Mouse (Mus musculus): ENCODE results near the gene Arhgef15. TPM values are rescaled to one million over a fixed set of nuclear protein-coding genes. Genes with fewer than 3 reads are reported as not detected.
"Not testable (repeated sequence)": the region's sequence is repeated elsewhere in the genome, so short reads cannot be mapped to it uniquely, and the experiment has no call there.

Gene Arhgef15
- polyA plus RNA-seq, 1 experiment from 2014 or later = 8.1 TPM

GRCm38 (mm10) chr11:68940516-68940915 is 16.8 kb downstream of the Arhgef15 start:
- Histone ChIP-seq H3K4me3 (replicated peaks) (peak overlapping the region; percentile 50), H3K4me1 (replicated peaks) (no peaks in the 10 kb centered on the region), H3K27me3 (replicated peaks) (no peaks in the 10 kb centered on the region), H3K4me2 (replicated peaks) (peak overlapping the region; percentile 60), H3K9me3 (no peaks in the 10 kb centered on the region), H3K36me3 (no peaks in the 10 kb centered on the region), H3K27ac (no peak overlapping the region), H3K9ac (peak overlapping the region; percentile 60)
- 52% methylated on average over 4 of the region's 4 CpGs for WGBS
- ATAC-seq = no peak

DNA sequence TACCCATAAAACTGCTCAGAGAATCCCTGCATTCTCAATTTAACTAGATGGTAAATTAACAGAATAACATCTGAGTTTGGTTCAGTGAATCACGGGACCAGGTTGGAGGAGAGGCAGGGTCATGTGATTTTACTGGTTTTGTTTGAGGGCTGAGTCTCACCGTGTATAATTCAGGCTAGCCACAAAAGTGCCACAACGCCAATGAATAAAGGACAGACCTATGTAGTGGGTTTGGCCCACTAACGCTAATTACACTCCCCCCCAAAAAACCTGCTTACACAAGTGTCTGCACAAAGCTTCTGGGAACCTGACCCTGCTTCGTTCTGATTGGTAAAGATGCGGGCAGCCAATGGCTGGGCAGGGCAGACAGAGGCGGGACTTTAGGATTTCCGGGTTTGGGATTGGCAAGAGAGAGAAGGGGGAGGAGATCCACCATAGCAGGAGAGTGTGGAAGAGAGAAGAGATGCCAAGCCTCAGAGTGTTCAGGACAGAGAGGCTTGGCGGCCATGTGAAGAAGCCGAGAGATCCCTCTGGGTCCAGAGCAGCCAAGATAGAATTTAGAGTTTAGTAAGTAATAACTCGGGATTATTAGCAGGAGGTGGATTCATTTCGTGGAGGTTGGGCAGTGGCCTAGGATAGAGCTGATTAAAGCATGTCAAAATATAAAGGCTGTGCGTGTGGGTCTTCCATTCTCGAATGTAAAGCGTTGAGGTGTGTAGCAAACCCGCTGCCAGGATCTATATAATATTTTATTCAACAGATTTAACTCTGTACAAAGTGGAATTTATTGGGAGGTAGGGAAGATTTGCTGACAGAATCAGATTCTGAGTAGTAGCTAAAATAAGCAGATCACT is 17.6 kb downstream of the Arhgef15 start:
- H3K4me2 ChIP-seq (replicated peaks) = peak overlapping the region; percentile 60
- no peaks in the 10 kb centered on the region for H3K9me3 ChIP-seq
- peak overlapping the region; percentile 50 for H3K4me3 ChIP-seq (replicated peaks)
- H3K9ac ChIP-seq = peak overlapping the region; percentile 60
- WGBS = 1% methylated on average over 16 of the region's 16 CpGs
- H3K27ac ChIP-seq = peak overlapping the region; percentile 36; the same call in 1 of the 2 replicates
- H3K4me1 ChIP-seq (replicated peaks) = no peaks in the 10 kb centered on the region
- peak; percentile 100 for ATAC-seq
- H3K27me3 ChIP-seq (replicated peaks) = no peaks in the 10 kb centered on the region
- no peaks in the 10 kb centered on the region for H3K36me3 ChIP-seq

DNA sequence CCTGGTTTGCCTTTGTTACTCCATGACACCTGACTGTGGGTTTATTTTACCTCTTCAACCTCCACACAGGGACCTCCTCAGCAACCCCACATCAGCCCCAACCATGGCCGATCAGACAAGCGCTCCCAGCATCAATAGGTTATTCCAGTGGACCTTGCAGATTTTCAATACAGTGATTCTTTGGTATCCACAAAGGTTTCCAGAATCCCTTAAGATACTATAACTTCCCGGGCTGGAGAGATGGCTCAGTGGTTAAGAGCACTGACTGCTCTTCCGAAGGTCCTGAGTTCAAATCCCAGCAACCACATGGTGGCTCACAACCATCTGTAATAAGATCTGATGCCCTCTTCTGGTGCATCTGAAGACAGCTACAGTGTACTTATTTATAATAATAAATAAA is 20.3 kb downstream of the Arhgef15 start:
- not testable (repeated sequence) for H3K4me2 ChIP-seq (replicated peaks); H3K9me3 ChIP-seq; H3K4me1 ChIP-seq (replicated peaks); H3K36me3 ChIP-seq; ATAC-seq; H3K27ac ChIP-seq; H3K4me3 ChIP-seq (replicated peaks); H3K9ac ChIP-seq; H3K27me3 ChIP-seq (replicated peaks)
- WGBS = 84% methylated on average over 4 of the region's 4 CpGs

DNA sequence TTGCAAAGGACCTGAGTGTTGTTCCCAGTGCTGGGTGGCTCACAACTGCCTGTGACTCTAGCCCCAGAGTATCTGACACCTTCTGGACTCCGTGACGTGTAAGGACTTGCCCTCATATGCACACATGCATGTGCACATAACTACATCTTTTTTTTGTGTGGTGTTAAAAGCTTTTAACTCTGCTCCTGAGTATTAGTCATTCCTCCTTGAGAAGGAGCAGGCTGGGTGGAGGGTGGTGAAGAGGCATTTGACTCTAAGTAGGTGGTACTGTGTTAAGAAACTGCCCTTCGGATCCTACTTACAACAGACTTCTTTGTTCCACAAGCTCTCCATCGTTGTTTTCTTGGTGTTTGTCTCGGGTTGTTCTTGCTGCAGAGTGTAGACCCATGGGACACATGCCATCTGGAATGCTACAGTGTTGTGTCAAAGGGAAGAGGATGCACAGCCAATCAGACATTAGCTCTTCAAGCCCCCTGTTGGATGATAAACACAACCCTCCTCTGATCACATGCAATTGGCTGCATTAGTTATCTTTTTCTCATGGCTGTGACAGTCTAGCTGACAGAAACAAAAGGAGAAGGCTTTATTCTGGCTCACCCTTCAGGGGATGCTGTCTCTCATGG is 23.3 kb downstream of the Arhgef15 start:
- H3K4me2 ChIP-seq (replicated peaks) = no peak overlapping the region
- no peaks in the 10 kb centered on the region for H3K27me3 ChIP-seq (replicated peaks)
- no peaks in the 10 kb centered on the region for H3K36me3 ChIP-seq
- no peaks in the 10 kb centered on the region; the same call in 1 of the 2 replicates for H3K4me1 ChIP-seq (replicated peaks)
- no peak overlapping the region for H3K9ac ChIP-seq
- no peak overlapping the region for H3K4me3 ChIP-seq (replicated peaks)
- WGBS = 66% methylated on average over 5 of the region's 5 CpGs
- H3K9me3 ChIP-seq = no peaks in the 10 kb centered on the region
- no peak for ATAC-seq
- H3K27ac ChIP-seq = no peak overlapping the region

- no peak overlapping the region for H3K4me3 ChIP-seq (replicated peaks)
- ATAC-seq = no peak
- no peaks in the 10 kb centered on the region for H3K27me3 ChIP-seq (replicated peaks)
- H3K4me2 ChIP-seq (replicated peaks) = no peak overlapping the region
- no peaks in the 10 kb centered on the region; the same call in 1 of the 2 replicates for H3K4me1 ChIP-seq (replicated peaks)
- H3K9ac ChIP-seq = no peak overlapping the region
- no peaks in the 10 kb centered on the region for H3K36me3 ChIP-seq
- WGBS = 21% methylated on average over 6 of the region's 6 CpGs
- no peak overlapping the region for H3K27ac ChIP-seq
- H3K9me3 ChIP-seq = no peaks in the 10 kb centered on the region
These were observed 27.3 kb downstream of the Arhgef15 start for GRCm38 (mm10) chr11:68929947-68930346.

DNA sequence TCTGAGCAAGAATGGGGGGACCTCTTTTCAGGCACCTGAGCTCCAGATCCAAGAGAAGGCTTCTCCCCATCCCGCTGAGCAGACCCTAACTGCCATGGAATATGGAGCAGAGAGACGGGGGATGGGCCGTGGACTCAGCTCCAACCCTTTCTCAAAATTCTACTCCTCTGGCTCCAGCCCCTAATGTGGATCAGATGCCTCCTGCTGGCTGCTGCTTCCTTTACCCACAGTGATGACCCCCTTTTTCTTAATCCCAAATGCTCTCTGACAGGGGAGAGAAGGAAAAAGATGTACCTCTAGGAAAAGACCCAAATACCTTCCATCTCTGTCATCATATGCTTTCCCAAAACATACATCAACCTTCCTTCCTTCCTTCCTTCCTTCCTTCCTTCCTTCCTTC is 30.3 kb downstream of the Arhgef15 start, which contains the start of gene Odf4:
Gene Odf4, minus strand, starts transcription at position 101 of the 400 bp plus-strand sequence.
- WGBS = 75% methylated on average over 3 of the region's 3 CpGs
- Histone ChIP-seq H3K9me3 (no peaks in the 10 kb centered on the region), H3K4me3 (replicated peaks) (no peak within 1 kb of the TSS), H3K9ac (no peak within 1 kb of the TSS), H3K4me1 (replicated peaks) (no peaks in the 10 kb centered on the region; the same call in 1 of the 2 replicates), H3K36me3 (no peaks in the 10 kb centered on the region), H3K27ac (no peak within 1 kb of the TSS), H3K4me2 (replicated peaks) (no peak within 1 kb of the TSS), H3K27me3 (replicated peaks) (no peaks in the 10 kb centered on the region)
- ATAC-seq = no peak

- H3K9me3 ChIP-seq = no peaks in the 10 kb centered on the region
- H3K9ac ChIP-seq = no peak overlapping the region
These were observed 32.5 kb downstream of the Arhgef15 start for GRCm38 (mm10) chr11:68924749-68925148.

DNA sequence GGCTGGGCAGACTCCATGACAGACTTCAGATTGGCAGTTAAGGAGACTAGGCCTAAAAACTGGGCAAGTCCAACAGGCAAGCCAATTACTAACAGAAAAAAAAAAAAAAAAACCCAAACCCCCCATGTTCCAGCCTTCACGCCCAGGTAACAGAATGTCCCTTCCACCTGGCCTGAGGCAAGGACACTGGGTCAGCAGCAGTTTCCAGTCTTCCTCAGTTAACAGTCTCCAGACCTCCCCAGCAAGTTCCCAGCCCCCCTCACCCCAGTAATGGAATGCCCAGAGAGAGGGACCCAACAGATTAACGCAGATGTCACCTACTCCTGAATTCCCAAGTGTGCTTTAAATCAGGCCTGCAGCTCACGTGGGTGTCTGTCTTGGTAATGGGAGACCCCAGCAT is 34.1 kb downstream of the Arhgef15 start:
- 56% methylated on average over 3 of the region's 3 CpGs for WGBS
- Histone ChIP-seq H3K4me1 (replicated peaks) (no peaks in the 10 kb centered on the region), H3K9me3 (no peaks in the 10 kb centered on the region), H3K4me2 (replicated peaks) (no peak overlapping the region), H3K27ac (no peak overlapping the region), H3K36me3 (no peaks in the 10 kb centered on the region), H3K9ac (no peak overlapping the region), H3K27me3 (replicated peaks) (no peaks in the 10 kb centered on the region), H3K4me3 (replicated peaks) (no peak overlapping the region)
- ATAC-seq = no peak

More at GRCm38 (mm10) chr11:68924749-68925148, 32.5 kb downstream of the Arhgef15 start:
- no peak overlapping the region for H3K4me2 ChIP-seq (replicated peaks)
- H3K4me3 ChIP-seq (replicated peaks) = no peak overlapping the region
- no peaks in the 10 kb centered on the region; the same call in 1 of the 2 replicates for H3K4me1 ChIP-seq (replicated peaks)
- H3K27ac ChIP-seq = no peak overlapping the region
- H3K27me3 ChIP-seq (replicated peaks) = no peaks in the 10 kb centered on the region
- ATAC-seq = no peak
- H3K36me3 ChIP-seq = no peaks in the 10 kb centered on the region
- WGBS = 94% methylated on average over 2 of the region's 2 CpGs

DNA sequence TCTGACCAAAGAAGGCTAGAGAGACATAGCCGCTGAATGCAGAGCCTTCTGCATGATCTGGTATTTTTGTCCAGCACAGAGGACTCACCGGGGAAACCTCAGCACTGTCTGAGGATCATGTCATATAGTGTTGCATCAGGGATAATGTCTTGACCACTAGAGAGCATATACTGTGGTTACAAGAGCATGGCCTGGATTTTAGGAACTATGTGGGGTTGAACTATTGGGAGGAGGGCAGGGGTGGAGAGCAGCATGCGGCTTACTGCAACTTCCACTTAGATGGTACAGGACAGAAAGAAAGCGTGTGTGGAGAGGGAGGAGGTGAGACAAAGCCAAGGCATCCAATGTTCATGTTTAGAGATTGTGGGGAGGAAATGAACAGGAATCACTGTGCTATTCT is 42.7 kb downstream of the Arhgef15 start:
- H3K27me3 ChIP-seq (replicated peaks) = no peaks in the 10 kb centered on the region
- ATAC-seq = no peak
- no peak overlapping the region for H3K4me2 ChIP-seq (replicated peaks)
- H3K27ac ChIP-seq = no peak overlapping the region
- 0 out of 2 replicates have a peak, but pooled peaks cover 3% of the 10 kb centered on the region for H3K4me1 ChIP-seq (replicated peaks)
- 93% methylated on average over 4 of the region's 4 CpGs for WGBS
- H3K4me3 ChIP-seq (replicated peaks) = no peak overlapping the region
- no peak overlapping the region for H3K9ac ChIP-seq
- H3K36me3 ChIP-seq = no peaks in the 10 kb centered on the region
- no peaks in the 10 kb centered on the region for H3K9me3 ChIP-seq

DNA sequence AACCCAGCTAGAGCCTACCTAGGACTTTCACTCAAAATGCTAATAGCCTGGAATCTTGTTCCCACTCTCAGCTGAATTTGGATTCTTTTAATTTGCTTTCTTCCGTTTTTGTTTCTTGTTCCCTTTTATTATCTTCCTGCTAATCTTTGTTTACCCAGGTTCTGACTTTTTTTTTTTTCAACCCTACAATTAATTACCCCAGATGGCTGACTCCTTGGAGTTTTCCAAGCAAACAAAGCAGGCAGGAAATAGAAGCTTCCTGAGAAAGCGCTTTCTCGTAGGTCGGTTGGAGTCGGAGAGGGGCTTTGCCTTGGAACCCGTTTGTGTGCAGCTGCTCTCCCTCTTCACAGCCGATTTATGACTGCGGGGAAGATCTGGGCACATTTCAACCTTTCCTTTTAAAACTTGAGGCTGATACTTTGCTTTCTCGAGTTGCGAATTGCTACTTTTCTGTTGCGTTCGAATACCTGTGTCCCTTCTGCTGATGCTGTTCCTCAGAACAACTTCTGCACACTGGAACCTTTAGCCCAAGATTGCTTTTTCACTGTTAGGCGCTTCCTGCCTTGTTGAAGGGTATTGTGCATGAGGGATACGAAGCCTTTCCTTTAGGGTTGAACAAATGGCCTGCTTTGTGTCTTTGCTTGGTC is 45.6 kb downstream of the Arhgef15 start:
- H3K9me3 ChIP-seq = no peaks in the 10 kb centered on the region
- H3K27ac ChIP-seq = peak overlapping the region; percentile 78
- H3K27me3 ChIP-seq (replicated peaks) = no peaks in the 10 kb centered on the region
- peak overlapping the region; percentile 22 for H3K4me2 ChIP-seq (replicated peaks)
- 0 out of 2 replicates have a peak, but pooled peaks cover 3% of the 10 kb centered on the region for H3K4me1 ChIP-seq (replicated peaks)
- H3K9ac ChIP-seq = no peak overlapping the region
- ATAC-seq = no peak
- WGBS = 29% methylated on average over 14 of the region's 14 CpGs
- no peak overlapping the region for H3K4me3 ChIP-seq (replicated peaks)
- no peaks in the 10 kb centered on the region for H3K36me3 ChIP-seq

DNA sequence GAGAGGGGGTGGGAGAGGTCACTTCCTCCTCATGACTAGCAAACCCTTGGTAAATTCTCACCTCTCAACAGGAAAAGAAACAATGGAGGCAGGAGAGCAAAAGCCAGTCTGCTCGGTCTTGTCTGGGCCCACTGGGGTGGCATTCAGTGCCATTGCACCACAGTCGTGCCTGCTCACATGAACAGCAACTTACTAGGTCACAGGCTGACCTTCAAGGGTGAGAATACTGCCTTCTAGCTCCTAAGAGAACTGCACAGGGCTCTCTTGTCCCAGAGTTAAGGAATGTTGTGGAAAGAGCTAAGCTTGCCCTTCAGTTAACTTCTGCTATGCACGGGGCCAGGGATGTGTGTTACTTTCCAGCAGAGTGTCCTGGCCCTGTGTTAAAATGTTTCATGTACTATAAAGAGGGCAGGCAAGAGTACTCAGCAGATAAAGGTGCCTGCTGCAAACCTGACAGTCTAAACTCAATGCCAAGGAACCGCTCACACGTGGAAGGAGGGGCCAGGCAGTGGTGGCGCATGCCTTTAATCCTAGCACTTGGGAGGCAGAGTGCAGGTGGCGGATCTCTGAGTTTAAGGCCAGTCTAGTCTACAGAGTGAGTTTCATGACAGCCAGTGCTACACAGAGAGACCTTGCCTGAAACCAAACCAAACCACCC is 48.3 kb downstream of the Arhgef15 start:
- no peaks in the 10 kb centered on the region for H3K27me3 ChIP-seq (replicated peaks)
- no peak for ATAC-seq
- H3K9me3 ChIP-seq = no peaks in the 10 kb centered on the region
- H3K36me3 ChIP-seq = peaks cover 16% of the 10 kb centered on the region
- H3K4me2 ChIP-seq (replicated peaks) = no peak overlapping the region
- 44% methylated on average over 7 of the region's 7 CpGs for WGBS
- H3K9ac ChIP-seq = no peak overlapping the region
- H3K4me3 ChIP-seq (replicated peaks) = no peak overlapping the region
- H3K27ac ChIP-seq = no peak overlapping the region
- H3K4me1 ChIP-seq (replicated peaks) = 0 out of 2 replicates have a peak, but pooled peaks cover 3% of the 10 kb centered on the region

DNA sequence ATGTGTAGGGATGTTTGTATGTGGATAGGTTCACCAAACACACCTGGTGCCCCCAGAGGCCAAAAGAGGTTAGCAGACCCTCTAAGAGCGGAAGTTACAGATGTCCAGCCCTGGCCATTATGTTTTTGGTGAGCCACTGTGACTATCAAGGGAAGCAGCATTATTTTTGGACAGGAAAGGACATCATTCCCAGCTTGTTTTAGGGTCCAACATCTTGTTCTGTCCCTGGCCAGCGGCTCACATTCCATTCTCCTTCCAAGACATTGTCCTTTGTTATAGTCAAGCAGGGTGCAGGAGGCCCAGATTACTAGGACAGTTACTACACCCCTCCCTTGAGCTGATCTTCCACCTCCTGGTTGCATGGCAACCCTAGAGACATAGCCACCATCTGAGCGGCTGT is 50.0 kb downstream of the Arhgef15 start:
- Histone ChIP-seq H3K4me1 (replicated peaks) (peaks cover 5% of the 10 kb centered on the region; the same call in 1 of the 2 replicates), H3K4me2 (replicated peaks) (no peak overlapping the region), H3K9me3 (no peaks in the 10 kb centered on the region), H3K27ac (no peak overlapping the region), H3K27me3 (replicated peaks) (no peaks in the 10 kb centered on the region), H3K36me3 (peaks cover 23% of the 10 kb centered on the region), H3K9ac (no peak overlapping the region), H3K4me3 (replicated peaks) (no peak overlapping the region)
- no peak for ATAC-seq
- 72% methylated on average over 3 of the region's 3 CpGs for WGBS
